Mouse (Mus musculus): ENCODE measurements at regions not wholly inside any gene's neighbourhood (a gene's known extent, or its start where the extent isn't known, plus 50 kb on each side); places are given as distances from the start of the nearest gene placed in this dataset.

DNA sequence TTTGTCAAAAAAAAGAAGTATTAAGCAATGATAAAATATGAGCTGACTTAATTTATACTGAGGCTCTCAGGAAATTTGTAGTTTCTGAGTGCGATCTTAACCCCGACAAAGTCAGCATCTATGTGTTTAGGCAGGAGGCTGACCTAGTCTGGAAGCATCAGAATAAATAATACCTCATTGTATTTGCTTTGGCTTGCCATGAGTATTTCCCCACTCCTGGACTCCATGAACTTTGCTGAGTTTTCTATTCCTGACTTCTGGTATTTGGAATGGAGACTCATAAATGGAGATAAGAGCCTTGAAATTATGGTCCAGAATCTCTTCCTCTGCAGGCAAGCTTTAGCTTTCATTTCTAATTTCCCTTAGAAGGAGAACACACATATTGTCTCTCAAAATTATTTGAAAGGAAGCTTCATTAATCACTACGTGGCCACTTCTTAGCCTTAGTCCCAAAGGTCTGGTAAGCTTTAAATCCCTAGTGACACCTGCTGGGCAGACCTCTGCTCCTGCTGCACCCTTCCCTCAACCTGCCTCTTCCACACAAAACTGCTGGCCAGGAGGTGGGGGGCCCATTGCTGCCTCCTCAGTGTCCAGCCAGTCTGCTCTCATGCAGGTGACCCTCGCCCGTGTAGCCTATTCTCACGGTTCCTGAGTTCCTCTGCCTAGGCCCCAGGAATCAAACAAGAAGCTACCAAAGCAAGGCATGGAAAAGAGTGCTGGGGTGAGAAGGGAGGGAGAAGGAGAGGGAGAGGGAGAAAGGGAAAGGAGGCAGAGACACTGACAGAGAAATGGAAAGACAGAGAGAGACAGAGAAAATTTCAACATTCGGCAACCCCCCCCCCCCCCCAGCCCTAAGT, 173.6 kb upstream of the Klf12 start:
- no peak for DNase-seq

DNA sequence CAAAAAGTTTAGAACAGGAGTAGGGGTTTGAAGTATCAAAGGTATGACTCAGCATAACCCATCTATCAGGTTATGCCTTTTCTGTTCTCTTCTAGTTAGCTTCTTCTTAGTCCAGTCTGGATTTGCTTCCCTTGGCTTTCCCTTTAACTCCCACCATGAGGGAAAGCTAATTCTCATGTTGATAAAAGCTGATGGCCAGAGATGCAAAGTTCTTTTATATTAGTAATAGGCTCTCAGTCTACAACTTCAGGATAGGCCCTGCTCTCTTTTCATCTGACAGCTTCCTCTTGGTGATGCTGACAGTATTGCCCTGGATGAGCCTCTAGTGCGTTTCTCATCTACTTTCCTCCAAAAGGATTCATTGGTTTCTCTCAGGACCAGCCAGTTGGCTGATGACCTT, 161.7 kb upstream of the Klf12 start:
- no peak for DNase-seq

DNA sequence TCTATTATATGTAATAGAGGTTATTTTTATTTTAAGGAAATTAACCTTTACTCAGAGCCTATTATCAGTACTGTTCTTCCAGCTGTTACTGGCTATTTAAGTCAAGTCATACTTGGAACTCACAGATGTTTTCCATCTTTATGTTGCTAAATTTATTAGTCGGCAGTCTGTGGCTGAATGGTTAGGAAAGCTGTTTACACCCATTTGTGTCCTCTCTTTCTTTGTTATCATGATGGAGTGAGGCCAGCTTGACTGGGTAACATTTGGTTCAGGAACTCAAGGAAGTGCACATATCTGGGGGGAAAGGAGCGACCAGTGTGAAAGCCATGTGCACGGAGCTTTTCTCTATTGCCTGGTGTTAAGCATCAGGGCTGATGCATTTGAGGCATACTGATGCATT, 160.4 kb upstream of the Klf12 start:
- DNase-seq: no peak

- DNase-seq: no peak
These were observed 159.6 kb upstream of the Klf12 start for GRCm38 (mm10) chr14:100444099-100444498.

DNA sequence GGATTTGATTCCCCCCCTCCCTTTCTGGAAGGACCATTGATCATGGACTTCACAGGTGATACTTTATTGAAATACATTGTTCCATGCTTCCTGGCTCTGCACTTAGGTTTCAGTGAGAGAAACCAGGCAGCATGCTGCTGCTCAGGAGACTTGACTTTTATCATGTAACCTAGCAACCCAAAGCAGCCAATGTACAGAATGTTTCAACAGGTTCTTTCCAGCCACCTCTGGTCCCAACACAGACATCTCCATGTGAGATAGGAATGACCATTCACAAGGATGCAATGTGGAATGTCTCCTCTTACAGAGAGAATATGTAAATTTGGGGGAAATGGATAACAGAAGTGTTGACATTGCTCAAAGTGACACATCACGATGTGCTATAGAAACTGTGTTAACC, 153.1 kb upstream of the Klf12 start:
- no peak for DNase-seq

DNA sequence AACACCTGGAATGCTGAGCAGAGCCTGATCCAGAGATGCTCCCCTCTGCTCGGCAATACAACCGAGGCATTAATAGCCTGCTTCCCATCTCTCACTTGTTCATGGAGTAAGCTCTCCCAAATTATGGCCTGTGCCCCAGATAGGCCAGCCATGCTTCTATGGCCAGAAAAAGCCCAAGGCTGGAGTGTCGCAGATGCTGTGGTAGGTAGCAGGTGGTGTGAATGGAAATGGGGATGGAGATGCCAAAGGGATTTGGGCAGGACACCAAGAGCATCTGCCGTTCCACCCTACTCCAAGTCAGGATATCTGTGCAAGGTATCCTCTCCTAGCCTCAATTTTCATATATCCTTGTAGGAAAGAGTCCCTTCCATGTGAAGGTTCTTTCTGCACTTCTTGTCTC, 145.2 kb upstream of the Klf12 start:
- DNase-seq: no peak

GRCm38 (mm10) chr14:100426399-100426798, 141.9 kb upstream of the Klf12 start:
- no peak for DNase-seq

DNA sequence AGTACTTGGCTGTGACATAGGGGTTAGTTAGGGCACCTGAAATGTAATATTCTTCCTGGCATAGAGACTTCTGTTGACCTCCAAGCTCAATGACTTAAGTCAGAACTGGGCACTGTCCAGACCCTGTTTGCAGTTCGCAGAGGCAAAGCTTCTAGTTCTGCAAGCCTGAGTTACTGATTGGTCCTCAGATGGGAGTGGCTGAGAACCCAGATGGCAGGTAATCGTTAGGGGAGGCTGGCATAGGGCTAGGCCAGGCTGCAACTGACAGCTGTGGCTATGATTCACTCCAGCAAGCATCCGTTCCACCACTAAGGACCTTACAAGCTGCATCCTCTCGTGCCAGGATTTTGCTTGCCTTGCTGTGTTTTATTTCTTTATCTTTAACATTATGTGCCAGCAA, 139.3 kb upstream of the Klf12 start:
- no peak for DNase-seq

DNA sequence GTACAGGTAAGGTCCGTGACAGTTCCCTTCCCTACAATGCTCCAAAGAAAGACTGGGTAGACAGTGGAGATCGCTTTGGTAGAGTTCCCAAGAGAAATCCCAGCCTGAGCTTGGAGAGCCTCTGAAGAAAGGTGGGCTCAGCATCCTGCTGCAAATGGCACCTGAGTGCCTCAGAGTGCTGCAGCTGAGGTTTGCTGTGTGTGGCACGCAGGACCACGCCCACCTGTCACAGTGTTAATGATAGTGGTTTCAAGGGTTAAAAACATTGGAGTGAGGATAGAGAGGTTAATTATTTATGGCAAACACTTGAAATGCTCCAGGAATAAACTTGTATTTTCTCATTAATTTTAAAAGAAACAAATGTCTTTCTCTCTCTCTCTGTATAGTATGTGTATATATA, 137.2 kb upstream of the Klf12 start:
- DNase-seq: no peak

DNA sequence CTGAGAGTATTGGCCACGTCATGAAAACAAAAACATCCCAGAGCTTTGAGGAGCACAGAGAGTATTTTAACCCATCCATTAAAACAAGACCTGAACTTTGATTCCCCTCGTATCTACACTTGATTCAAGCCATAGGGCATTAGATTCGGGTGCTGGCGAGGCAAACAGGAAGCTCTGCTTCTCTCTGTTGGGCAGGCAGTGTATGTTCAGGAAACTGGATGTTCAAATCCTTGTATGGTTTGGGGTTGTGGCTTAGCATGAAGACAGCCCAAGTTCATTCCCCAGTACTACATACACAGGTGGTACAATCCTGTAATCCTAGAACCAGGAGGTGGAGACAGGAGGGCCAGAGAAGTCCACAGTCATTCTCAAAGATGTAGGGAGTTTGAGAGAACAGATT, 130.6 kb upstream of the Klf12 start:
- DNase-seq: no peak

DNA sequence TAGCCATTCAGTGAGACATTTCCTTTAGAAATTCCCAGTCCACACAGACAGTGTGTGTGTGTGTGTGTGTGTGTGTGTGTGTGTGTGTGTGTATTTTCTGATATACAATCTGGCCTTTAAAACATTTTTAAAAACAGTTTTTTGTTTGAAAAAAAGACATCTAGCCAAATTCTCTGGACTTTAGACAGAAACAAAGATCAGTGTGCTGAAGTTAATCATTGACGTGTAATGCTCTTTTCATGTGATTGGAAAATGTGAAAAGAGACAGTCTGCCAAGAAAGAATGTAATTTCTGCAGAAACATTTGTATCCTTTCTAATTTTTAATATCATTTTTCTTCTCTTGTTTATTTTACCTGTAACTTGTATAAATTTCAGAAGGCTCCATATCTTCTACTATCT, 127.7 kb upstream of the Klf12 start:
- no peak for DNase-seq

- no peak for DNase-seq
These were observed 112.7 kb upstream of the Klf12 start for GRCm38 (mm10) chr14:100397191-100397590.

DNA sequence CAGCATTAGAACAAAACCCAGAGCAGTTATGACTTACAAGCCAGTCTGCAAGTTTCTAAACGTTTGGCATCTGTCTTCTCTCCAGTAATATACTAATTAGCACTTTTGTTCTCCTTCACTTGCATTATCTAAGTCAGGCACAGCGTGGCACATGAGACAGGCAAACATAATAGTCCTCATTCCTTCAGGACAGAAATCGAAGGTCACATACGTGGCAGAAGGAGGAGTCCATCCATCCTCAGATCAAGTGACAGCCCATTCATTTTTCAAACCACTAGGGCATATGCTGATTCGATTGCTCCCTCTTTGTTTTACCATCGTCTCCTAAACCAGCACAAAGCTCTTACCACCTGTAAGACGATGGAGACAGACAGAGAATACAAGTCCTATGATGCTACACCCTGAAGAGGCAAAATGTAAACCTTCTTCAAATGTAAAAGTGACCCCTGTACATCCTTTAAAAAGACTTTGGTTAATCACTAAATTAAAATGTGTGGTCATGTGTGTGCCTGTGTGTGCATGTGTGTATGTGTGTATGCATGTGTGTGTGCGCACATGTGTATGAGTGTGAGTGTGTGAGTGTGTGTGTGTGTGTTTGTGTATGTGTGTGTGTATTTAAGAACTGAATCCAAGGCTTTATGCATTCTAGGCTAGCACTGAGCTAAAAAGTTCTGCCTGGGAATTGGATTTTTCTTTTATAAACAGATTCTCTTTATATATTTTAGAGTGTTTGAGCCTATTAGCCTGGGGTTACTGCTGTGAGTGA, 90.9 kb upstream of the Klf12 start:
- DNase-seq: no peak

- DNase-seq: peak; percentile 61
These were observed 90.2 kb upstream of the Klf12 start for GRCm38 (mm10) chr14:100374494-100375217.

DNA sequence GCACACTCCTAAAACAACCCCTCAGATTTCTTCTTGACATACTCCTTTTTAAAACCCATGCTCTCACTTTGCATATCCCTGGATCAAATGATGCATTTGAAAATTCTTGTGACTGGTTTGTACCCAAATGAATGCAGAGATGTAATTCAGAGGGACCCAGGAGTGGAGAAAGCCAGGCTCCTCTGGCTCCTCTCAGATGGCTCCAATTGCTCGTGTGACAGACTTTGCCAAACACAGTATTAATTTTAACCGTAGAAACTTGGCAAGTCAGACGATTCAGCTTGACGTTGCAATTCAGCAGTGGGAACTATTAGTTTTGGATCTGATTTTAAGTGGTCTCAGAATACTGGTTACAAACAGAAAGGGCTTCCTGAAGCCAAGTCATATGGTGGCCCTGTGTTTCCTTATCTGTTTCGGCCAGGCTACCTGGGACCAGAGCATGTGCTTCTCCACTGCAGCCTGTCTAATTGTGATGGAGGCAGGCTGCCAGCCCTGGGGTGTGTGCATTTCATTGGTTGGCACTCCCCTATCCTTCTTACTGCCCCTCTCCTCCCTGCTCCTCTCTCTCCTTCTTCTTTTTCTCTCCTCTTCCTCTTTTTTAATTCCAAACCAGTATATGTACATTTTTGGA, 81.9 kb upstream of the Klf12 start:
- DNase-seq: no peak

- no peak for DNase-seq
These were observed 78.3 kb upstream of the Klf12 start for GRCm38 (mm10) chr14:100362786-100363185.

DNA sequence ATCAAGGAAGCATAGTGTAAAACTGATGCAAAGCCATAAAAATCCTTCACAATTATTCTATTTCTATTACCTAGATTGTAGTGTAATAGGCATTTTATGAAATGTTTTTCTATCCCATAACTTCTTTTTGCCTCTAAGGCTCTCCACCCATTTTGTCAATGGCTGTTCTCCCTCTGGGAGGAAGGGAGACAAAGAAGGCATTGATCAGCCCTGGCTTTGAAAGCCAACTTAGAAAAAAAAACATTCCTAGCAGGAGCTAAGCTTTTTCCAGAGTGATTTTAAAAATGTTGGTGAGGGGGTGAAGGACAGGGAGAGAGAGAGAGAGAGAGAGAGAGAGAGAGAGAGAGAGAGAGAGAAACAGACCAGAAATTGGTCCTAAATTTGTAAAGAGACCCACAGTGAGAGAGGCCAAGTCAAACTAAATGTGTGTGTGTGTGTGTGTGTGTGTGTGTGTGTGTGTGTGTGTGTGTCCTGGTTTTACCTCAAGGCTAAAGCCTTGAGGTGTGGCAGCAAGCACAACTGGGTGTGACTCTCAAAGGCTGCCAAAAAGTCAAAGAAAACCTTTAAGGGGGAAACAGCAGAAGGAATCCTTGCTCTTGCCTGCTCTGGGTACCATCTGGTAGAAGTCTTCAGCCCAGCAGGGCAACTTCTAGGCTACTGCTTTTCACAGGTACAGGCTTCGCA, 77.0 kb upstream of the Klf12 start:
- no peak for DNase-seq

- DNase-seq: peak; percentile 27
These were observed 75.4 kb upstream of the Klf12 start for GRCm38 (mm10) chr14:100359881-100360280.

GRCm38 (mm10) chr14:100357131-100357530, 72.7 kb upstream of the Klf12 start:
- DNase-seq: no peak

DNA sequence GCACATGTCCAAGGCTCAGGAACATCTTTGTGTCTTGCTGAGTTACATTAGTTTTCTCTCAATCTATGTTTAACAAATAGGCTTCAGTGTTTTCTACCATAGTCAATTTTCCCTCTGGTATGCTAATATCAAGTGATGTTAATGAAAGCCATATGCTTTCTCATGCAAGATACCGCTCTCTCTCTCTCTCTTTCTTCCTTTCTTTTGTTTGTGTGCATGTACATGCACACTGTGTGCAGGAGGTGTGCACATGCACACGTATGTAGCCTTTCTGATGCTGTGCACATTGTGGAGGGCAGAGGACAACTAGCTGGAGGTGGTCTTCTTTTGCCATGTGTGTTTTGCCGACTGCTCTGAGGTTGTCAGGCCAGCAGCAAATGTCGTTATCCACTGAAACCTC, 69.0 kb upstream of the Klf12 start:
- DNase-seq: no peak

- no peak for DNase-seq
These were observed 68.5 kb upstream of the Klf12 start for GRCm38 (mm10) chr14:100352961-100353452.

- DNase-seq: no peak
These were observed 66.5 kb upstream of the Klf12 start for GRCm38 (mm10) chr14:100351004-100351403.

All from right cerebral cortex, adult 18-20 months (tissue).